Mouse (Mus musculus) MEL (cell line): ENCODE measurements around the gene Aatf.

Experiments
- BHLHE40 ChIP-seq: IDR thresholded peaks from 2 replicates; pipeline ENCODE4 v1.6.1; 2012; ENCODE audit warnings: low read depth, mild to moderate bottlenecking, inconsistent platforms, low read length, improper control_type of control experiment, borderline replicate concordance
- CTCF ChIP-seq, 3 experiments: IDR thresholded peaks in 2 of 3; conservative IDR thresholded peaks in 1 of 3; 2 replicates each; pipeline ENCODE4 v1.5.1; 2011 to 2012; ENCODE audit warnings: low read length in 3 of 3, low read depth in 2 of 3, mild to moderate bottlenecking in 2 of 3, improper control_type of control experiment in 1 of 3, inconsistent platforms in 1 of 3, mixed read lengths in 1 of 3, moderate library complexity in 1 of 3; ENCODE audit not compliant: control insufficient read depth in 1 of 3, insufficient read depth in 1 of 3, poor library complexity in 1 of 3, severe bottlenecking in 1 of 3
- POLR2AphosphoS5 ChIP-seq: IDR thresholded peaks from 2 replicates; pipeline ENCODE4 v1.6.1; 2012; ENCODE audit warnings: low read depth, borderline replicate concordance, mild to moderate bottlenecking, inconsistent platforms, low read length, moderate library complexity, mixed read lengths

DNA sequence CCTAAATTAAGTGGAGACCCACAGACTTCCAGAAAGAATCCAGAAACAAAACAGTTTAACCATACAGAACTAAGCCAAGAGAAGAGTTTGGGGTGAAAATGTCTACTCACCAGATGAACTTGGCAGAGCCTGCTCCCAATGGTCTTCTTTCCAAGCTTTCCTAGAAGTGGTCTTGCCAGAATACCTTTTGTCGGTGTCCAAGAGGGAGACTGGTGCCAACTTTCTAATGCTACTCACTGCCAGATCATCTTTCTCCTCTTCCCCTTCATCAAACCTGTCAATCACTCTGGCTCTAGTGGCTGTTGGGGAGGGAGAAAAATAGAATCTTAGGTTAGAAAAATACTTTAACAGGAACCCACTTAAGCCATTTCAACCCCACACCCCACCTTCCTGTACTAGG is 1.3 kb downstream of the Aatf start:
- TF ChIP-seq CTCF (IDR thresholded peaks at IDR 0.05 in 2 of 3, conservative IDR thresholded peaks at IDR 0.05 in 1 of 3; ENCODE audit: control insufficient read depth in 1 of 3, insufficient read depth in 1 of 3, low read depth in 2 of 3, low read length in 3 of 3, poor library complexity in 1 of 3, severe bottlenecking in 1 of 3), result no peak
- TF ChIP-seq BHLHE40, result no peak
- TF ChIP-seq POLR2AphosphoS5, result no peak
